Mouse (Mus musculus): ENCODE data around the gene Unc80. TPM values are rescaled to one million over a fixed set of nuclear protein-coding genes. Genes with fewer than 3 reads are reported as not detected.

Gene Unc80
- polyA plus RNA-seq, 1 experiment from 2014 or later: 1.0 TPM

DNA sequence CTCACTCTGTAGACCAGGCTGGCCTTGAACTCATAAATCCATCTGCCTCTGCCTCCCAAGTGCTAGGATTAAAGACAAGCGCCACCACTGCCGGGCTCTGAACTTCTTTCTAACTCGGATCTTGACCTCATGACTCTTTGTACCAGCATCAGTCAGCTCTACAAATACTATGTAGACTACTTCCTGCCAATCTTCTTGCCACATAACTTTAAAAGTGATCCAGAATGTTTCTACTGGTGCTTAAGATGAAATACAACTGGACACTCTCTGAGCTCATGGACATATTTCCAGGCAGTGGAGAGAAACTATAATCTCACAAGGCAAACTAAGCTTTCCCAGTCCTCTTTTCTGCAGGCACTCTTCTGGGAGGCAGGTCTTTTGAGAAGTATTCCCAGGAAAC, 8.8 kb upstream of the Unc80 start:
- H3K36me3 ChIP-seq (ENCODE audit: control insufficient read depth, insufficient read depth, low read length): no peaks in the 10 kb centered on the region
- no peak for ATAC-seq (ENCODE audit: insufficient read depth, low FRiP score, low TSS enrichment)
- no peak for DNase-seq (ENCODE audit: low spot score)
- no peaks in the 10 kb centered on the region for H3K9me3 ChIP-seq (ENCODE audit: control insufficient read depth, low read length)
- H3K4me2 ChIP-seq (ENCODE audit: low read depth): no peak overlapping the region
- H3K27me3 ChIP-seq (ENCODE audit: control insufficient read depth, insufficient read depth, low read length): no peaks in the 10 kb centered on the region
- H3K9ac ChIP-seq (ENCODE audit: low read length): no peak overlapping the region
- H3K4me1 ChIP-seq (ENCODE audit: control insufficient read depth, insufficient read depth, low read length): no peaks in the 10 kb centered on the region
- no peak overlapping the region for H3K27ac ChIP-seq (ENCODE audit: low read depth, low read length)
- WGBS: 77% methylated on average over 3 of the region's 3 CpGs
- no peak overlapping the region for H3K4me3 ChIP-seq (ENCODE audit: low read depth, low read length)

- Histone ChIP-seq H3K36me3 (ENCODE audit: control insufficient read depth, insufficient read depth, low read length) (no peaks in the 10 kb centered on the region), H3K4me1 (ENCODE audit: control insufficient read depth, insufficient read depth, low read length) (no peaks in the 10 kb centered on the region), H3K9me3 (ENCODE audit: control insufficient read depth, low read length) (no peaks in the 10 kb centered on the region), H3K27ac (ENCODE audit: low read depth, low read length) (no peak overlapping the region), H3K4me3 (ENCODE audit: low read depth, low read length) (no peak overlapping the region), H3K27me3 (ENCODE audit: control insufficient read depth, insufficient read depth, low read length) (no peaks in the 10 kb centered on the region), H3K9ac (ENCODE audit: low read length) (no peak overlapping the region), H3K4me2 (ENCODE audit: low read depth) (no peak overlapping the region)
- ATAC-seq (ENCODE audit: insufficient read depth, low FRiP score, low TSS enrichment) (no peak), DNase-seq (ENCODE audit: low spot score) (no peak)
- WGBS: 95% methylated on average over 4 of the region's 4 CpGs
These were observed 7.3 kb upstream of the Unc80 start for GRCm38 (mm10) chr1:66460850-66461249.

DNA sequence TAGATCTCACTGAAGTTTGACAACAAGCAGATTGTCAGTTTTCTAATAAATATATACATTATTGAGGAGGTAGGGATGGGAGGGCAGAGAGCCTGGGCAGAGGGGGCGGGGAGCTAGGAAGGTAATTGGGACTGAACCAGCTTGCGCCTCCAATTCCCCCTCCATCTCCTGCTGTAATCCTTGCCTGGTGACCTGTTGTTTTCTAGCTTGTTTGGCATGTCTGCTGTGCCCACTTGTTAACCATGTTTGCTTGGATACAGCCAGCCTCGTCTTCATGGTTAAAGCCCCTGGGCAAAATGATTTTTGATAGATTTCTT, 495 bp downstream of the Unc80 start:
- Histone ChIP-seq H3K36me3 (ENCODE audit: control insufficient read depth, insufficient read depth, low read length) (no peaks in the 10 kb centered on the region; the same call in 1 of the 2 replicates), H3K27me3 (ENCODE audit: control insufficient read depth, insufficient read depth, low read length) (no peaks in the 10 kb centered on the region), H3K9ac (ENCODE audit: low read length) (peak overlapping the region; percentile 47), H3K27ac (ENCODE audit: low read depth, low read length) (no peak overlapping the region), H3K4me1 (ENCODE audit: control insufficient read depth, insufficient read depth, low read length) (no peaks in the 10 kb centered on the region), H3K9me3 (ENCODE audit: control insufficient read depth, low read length) (no peaks in the 10 kb centered on the region), H3K4me3 (ENCODE audit: low read depth, low read length) (peak overlapping the region; percentile 48), H3K4me2 (ENCODE audit: low read depth) (peak overlapping the region; percentile 76)
- DNase-seq (ENCODE audit: low spot score) (no peak), ATAC-seq (ENCODE audit: insufficient read depth, low FRiP score, low TSS enrichment) (0 out of 2 replicates have a peak, but pooled peaks have one; percentile 18)
- 18% methylated on average over 3 of the region's 3 CpGs for WGBS

GRCm38 (mm10) chr1:66482751-66483150, 14.6 kb downstream of the Unc80 start:
- H3K4me3 ChIP-seq (ENCODE audit: low read depth, low read length): no peak overlapping the region
- no peaks in the 10 kb centered on the region for H3K27me3 ChIP-seq (ENCODE audit: control insufficient read depth, insufficient read depth, low read length)
- H3K27ac ChIP-seq (ENCODE audit: low read depth, low read length): no peak overlapping the region
- H3K9me3 ChIP-seq (ENCODE audit: control insufficient read depth, low read length): no peaks in the 10 kb centered on the region
- ATAC-seq (ENCODE audit: insufficient read depth, low FRiP score, low TSS enrichment) (no peak), DNase-seq (ENCODE audit: low spot score) (no peak)
- no peaks in the 10 kb centered on the region for H3K36me3 ChIP-seq (ENCODE audit: control insufficient read depth, insufficient read depth, low read length)
- no peak overlapping the region for H3K4me2 ChIP-seq (ENCODE audit: low read depth)
- no peak overlapping the region for H3K9ac ChIP-seq (ENCODE audit: low read length)
- H3K4me1 ChIP-seq (ENCODE audit: control insufficient read depth, insufficient read depth, low read length): no peaks in the 10 kb centered on the region
- WGBS: 83% methylated on average over 3 of the region's 3 CpGs

GRCm38 (mm10) chr1:66493064-66493463, 24.9 kb downstream of the Unc80 start:
- H3K9ac ChIP-seq (ENCODE audit: low read length): no peak overlapping the region
- no peak overlapping the region for H3K4me3 ChIP-seq (ENCODE audit: low read depth, low read length)
- H3K9me3 ChIP-seq (ENCODE audit: control insufficient read depth, low read length): no peaks in the 10 kb centered on the region
- no peak overlapping the region for H3K27ac ChIP-seq (ENCODE audit: low read depth, low read length)
- no peak overlapping the region for H3K4me2 ChIP-seq (ENCODE audit: low read depth)
- H3K4me1 ChIP-seq (ENCODE audit: control insufficient read depth, insufficient read depth, low read length): no peaks in the 10 kb centered on the region
- no peak for DNase-seq (ENCODE audit: low spot score)
- WGBS: 71% methylated on average over 6 of the region's 6 CpGs
- H3K36me3 ChIP-seq (ENCODE audit: control insufficient read depth, insufficient read depth, low read length): no peaks in the 10 kb centered on the region
- ATAC-seq (ENCODE audit: insufficient read depth, low FRiP score, low TSS enrichment): no peak
- H3K27me3 ChIP-seq (ENCODE audit: control insufficient read depth, insufficient read depth, low read length): no peaks in the 10 kb centered on the region

DNA sequence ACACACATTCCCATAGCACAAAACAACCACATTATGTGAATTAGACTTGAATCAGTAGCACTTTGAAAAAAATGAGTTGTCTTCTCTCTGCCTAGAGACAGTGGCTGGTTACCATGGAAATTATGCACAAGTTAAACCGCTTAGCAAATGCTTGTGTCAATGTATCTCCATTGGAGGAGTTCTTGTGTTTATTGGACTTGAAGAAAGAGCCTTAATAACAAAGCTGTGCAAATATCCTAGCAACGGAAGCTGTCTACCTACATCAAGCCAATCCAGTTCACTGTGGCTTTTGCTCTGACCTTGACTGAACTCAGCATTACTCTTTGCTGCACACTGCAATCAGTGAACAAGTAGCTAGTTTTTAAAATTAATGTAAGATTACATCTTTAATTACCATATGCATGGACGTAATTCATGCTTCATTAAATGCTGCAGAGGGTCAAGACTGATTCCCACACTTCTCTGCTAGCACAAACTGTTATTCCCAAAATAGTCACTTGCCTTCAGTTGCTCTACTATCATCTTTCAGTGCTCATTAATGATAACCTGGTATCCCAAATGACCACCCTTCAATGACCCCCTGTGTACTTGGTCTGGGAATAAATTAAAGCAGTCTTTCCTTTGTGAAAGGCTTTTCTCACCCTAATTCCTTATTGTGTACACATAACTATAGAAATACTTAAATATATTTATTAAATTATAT, 27.3 kb downstream of the Unc80 start:
- ATAC-seq (ENCODE audit: insufficient read depth, low FRiP score, low TSS enrichment): no peak
- Histone ChIP-seq H3K27me3 (ENCODE audit: control insufficient read depth, insufficient read depth, low read length) (no peaks in the 10 kb centered on the region), H3K9ac (ENCODE audit: low read length) (no peak overlapping the region), H3K9me3 (ENCODE audit: control insufficient read depth, low read length) (no peaks in the 10 kb centered on the region), H3K36me3 (ENCODE audit: control insufficient read depth, insufficient read depth, low read length) (no peaks in the 10 kb centered on the region), H3K4me2 (ENCODE audit: low read depth) (no peak overlapping the region), H3K27ac (ENCODE audit: low read depth, low read length) (no peak overlapping the region), H3K4me3 (ENCODE audit: low read depth, low read length) (no peak overlapping the region), H3K4me1 (ENCODE audit: control insufficient read depth, insufficient read depth, low read length) (no peaks in the 10 kb centered on the region)
- no peak for DNase-seq (ENCODE audit: low spot score)
- WGBS: 73% methylated on average over 3 of the region's 3 CpGs

DNA sequence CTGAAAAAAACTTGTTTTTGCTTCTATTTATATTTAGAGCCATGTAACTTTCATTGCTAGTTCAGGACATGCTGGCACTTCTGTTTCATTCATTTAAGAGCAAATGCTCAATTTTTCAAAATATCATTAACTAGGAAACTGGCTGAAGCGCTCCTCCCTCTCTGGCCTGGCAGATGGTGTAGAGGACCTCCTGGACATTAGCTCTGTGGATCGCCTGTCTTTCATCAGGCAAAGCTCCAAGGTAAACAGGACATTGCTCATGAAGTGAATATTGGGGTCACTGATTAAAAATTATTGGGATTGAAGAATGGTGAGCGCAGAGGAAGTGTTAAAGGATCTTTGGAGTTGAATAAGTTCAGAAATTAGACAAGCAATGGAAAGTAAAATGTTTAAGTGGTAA, 82.6 kb downstream of the Unc80 start:
- Histone ChIP-seq H3K27ac (ENCODE audit: low read depth, low read length) (no peak overlapping the region), H3K4me2 (ENCODE audit: low read depth) (no peak overlapping the region), H3K4me1 (ENCODE audit: control insufficient read depth, insufficient read depth, low read length) (no peaks in the 10 kb centered on the region), H3K36me3 (ENCODE audit: control insufficient read depth, insufficient read depth, low read length) (no peaks in the 10 kb centered on the region), H3K27me3 (ENCODE audit: control insufficient read depth, insufficient read depth, low read length) (no peaks in the 10 kb centered on the region), H3K9me3 (ENCODE audit: control insufficient read depth, low read length) (no peaks in the 10 kb centered on the region), H3K9ac (ENCODE audit: low read length) (no peak overlapping the region), H3K4me3 (ENCODE audit: low read depth, low read length) (no peak overlapping the region)
- ATAC-seq (ENCODE audit: insufficient read depth, low FRiP score, low TSS enrichment): no peak
- WGBS: 77% methylated on average over 3 of the region's 3 CpGs
- no peak for DNase-seq (ENCODE audit: low spot score)

GRCm38 (mm10) chr1:66552396-66552966, 84.3 kb downstream of the Unc80 start:
- DNase-seq (ENCODE audit: low spot score) (no peak), ATAC-seq (ENCODE audit: insufficient read depth, low FRiP score, low TSS enrichment) (no peak)
- H3K27ac ChIP-seq (ENCODE audit: low read depth, low read length): no peak overlapping the region

DNA sequence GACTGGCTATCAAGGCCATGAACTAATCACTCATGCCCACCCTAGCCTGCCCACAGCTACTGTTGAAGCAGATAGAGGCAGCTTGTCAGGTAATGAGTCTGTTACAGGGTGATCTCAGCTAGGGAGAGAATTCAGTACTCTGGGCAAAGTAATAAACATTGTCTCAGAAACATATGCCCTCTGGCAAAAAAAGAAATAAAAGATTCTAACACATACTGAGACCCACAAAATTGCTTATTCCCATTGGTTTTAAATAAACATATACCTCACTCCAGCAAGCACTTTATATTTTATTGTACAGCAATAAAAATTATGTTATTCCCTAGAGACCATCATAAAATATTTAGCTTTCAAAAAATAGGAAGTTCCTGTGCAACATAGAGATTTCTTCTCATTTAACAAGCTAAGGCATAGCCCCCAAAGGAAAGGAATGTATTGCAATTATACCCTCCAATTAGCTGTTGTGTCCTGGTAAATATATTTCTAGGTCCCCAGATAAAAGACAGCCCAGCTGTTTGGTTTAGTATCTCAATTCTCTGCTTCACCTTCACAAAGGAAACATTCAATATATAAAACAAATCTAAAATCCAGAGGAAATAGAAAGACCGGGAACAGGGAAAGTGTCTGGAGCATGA, 93.6 kb downstream of the Unc80 start:
- no peak overlapping the region for H3K9ac ChIP-seq (ENCODE audit: low read length)
- no peaks in the 10 kb centered on the region for H3K36me3 ChIP-seq (ENCODE audit: control insufficient read depth, insufficient read depth, low read length)
- no peak for DNase-seq (ENCODE audit: low spot score)
- no peak for ATAC-seq (ENCODE audit: insufficient read depth, low FRiP score, low TSS enrichment)
- no peak overlapping the region for H3K4me3 ChIP-seq (ENCODE audit: low read depth, low read length)
- no peak overlapping the region for H3K27ac ChIP-seq (ENCODE audit: low read depth, low read length)
- H3K9me3 ChIP-seq (ENCODE audit: control insufficient read depth, low read length): no peaks in the 10 kb centered on the region
- 90% methylated on average over 1 of the region's 1 CpGs for WGBS
- H3K4me1 ChIP-seq (ENCODE audit: control insufficient read depth, insufficient read depth, low read length): no peaks in the 10 kb centered on the region
- no peak overlapping the region for H3K4me2 ChIP-seq (ENCODE audit: low read depth)
- no peaks in the 10 kb centered on the region for H3K27me3 ChIP-seq (ENCODE audit: control insufficient read depth, insufficient read depth, low read length)

More at GRCm38 (mm10) chr1:66552396-66552966, 84.3 kb downstream of the Unc80 start:
- Histone ChIP-seq H3K27me3 (ENCODE audit: control insufficient read depth, insufficient read depth, low read length) (no peaks in the 10 kb centered on the region), H3K4me1 (ENCODE audit: control insufficient read depth, insufficient read depth, low read length) (no peaks in the 10 kb centered on the region), H3K9me3 (ENCODE audit: control insufficient read depth, low read length) (no peaks in the 10 kb centered on the region), H3K9ac (ENCODE audit: low read length) (no peak overlapping the region), H3K4me3 (ENCODE audit: low read depth, low read length) (no peak overlapping the region), H3K36me3 (ENCODE audit: control insufficient read depth, insufficient read depth, low read length) (no peaks in the 10 kb centered on the region), H3K4me2 (ENCODE audit: low read depth) (no peak overlapping the region)
- WGBS: 84% methylated on average over 5 of the region's 5 CpGs

All from neural tube, embryonic 11.5 days (tissue).